Mouse (Mus musculus): Measurements from ENCODE around the gene Rab3a. TPM values are rescaled to one million over a fixed set of nuclear protein-coding genes. Genes with fewer than 3 reads are reported as not detected.

The Rab3a gene
- polyA plus RNA-seq, 1 experiment = 34.9 TPM

DNA sequence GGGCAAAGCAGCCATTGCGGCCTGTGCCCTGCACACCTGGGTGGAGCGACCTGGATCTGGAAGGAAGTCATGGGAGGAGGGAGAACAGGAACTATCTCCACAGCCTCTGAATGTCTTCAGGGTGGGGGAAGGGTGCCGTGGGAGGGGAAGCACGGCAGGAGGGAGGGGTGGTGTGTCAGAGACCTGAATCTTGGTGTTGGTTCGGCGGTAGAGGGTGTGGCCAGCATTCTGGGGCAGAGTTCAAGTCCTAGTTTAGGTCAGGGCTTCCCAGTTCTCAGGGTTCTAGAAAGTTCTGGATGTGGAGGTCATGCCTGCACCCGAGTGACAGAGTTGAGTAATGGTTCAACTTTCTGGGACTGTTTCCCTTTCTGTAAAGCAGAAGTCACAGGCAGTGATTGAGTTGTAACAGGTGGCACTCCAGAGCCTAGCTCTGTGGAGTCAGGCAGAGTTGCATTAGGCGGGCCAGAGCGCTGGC is 34.6 kb upstream of the Rab3a start:
- H3K27me3 ChIP-seq (ENCODE audit: control insufficient read depth, insufficient read depth, insufficient read length) = no peaks in the 10 kb centered on the region
- H3ac ChIP-seq (ENCODE audit: control insufficient read depth, insufficient read length) = no peak overlapping the region
- TF ChIP-seq TCF3 (IDR thresholded peaks at IDR 0.05; ENCODE audit: insufficient read length, low read depth) (no peak), CEBPB (IDR thresholded peaks at IDR 0.05; ENCODE audit: insufficient read depth, poor library complexity, severe bottlenecking) (no peak), REST (IDR thresholded peaks at IDR 0.05; ENCODE audit: insufficient read depth, insufficient read length) (no peak), USF1 (IDR thresholded peaks at IDR 0.05; ENCODE audit: low read depth) (no peak), MYOD1 (IDR thresholded peaks at IDR 0.05; ENCODE audit: control insufficient read depth in 1 of 3, insufficient read length in 2 of 3, low read depth in 2 of 3) (peak; percentile 53 to 88 (median 77))

DNA sequence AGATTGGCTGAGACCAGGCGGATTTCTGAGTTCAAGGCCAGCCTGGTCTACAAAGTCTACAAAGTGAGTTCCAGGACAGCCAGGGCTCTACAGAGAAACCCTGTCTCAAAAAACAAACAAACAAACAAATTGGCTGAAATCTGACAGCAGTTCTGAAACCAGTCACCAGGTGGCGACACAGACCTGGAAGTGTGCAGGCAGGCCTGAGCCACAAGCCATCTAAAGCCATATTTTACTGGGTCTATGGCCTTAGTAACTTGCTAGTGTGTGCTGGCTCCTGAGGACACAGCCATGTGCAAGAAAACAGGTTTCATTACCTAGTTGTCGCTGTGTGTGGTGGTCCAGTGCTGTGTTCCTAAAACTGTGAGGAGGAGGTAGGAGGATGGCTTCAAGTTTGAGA is 33.7 kb upstream of the Rab3a start:
- TF ChIP-seq TCF3 (IDR thresholded peaks at IDR 0.05; ENCODE audit: insufficient read length, low read depth) (no peak), POLR2AphosphoS2 (IDR thresholded peaks at IDR 0.05; ENCODE audit: insufficient read length, low read depth) (no peak), CEBPB (IDR thresholded peaks at IDR 0.05; ENCODE audit: insufficient read depth, poor library complexity, severe bottlenecking) (no peak), MAX (IDR thresholded peaks at IDR 0.05; ENCODE audit: low read depth) (no peak)
- H3K4me3 ChIP-seq = no peak overlapping the region
- no peaks in the 10 kb centered on the region for H3K79me2 ChIP-seq (ENCODE audit: control insufficient read depth, insufficient read depth)
- no peak overlapping the region for H3ac ChIP-seq (ENCODE audit: control insufficient read depth, insufficient read length)
- H3K27me3 ChIP-seq (ENCODE audit: control insufficient read depth, insufficient read depth, insufficient read length) = no peaks in the 10 kb centered on the region
- H3K4me2 ChIP-seq (ENCODE audit: low read depth) = no peak overlapping the region
- H3K36me3 ChIP-seq (ENCODE audit: control insufficient read depth, insufficient read depth) = no peaks in the 10 kb centered on the region

More for the DNA sequence above, 34.6 kb upstream of the Rab3a start:
- no peak overlapping the region for H3K4me2 ChIP-seq (ENCODE audit: low read depth)
- H3K4me3 ChIP-seq = no peak overlapping the region
- H3K36me3 ChIP-seq (ENCODE audit: control insufficient read depth, insufficient read depth) = no peaks in the 10 kb centered on the region
- no peaks in the 10 kb centered on the region for H3K79me2 ChIP-seq (ENCODE audit: control insufficient read depth, insufficient read depth)

DNA sequence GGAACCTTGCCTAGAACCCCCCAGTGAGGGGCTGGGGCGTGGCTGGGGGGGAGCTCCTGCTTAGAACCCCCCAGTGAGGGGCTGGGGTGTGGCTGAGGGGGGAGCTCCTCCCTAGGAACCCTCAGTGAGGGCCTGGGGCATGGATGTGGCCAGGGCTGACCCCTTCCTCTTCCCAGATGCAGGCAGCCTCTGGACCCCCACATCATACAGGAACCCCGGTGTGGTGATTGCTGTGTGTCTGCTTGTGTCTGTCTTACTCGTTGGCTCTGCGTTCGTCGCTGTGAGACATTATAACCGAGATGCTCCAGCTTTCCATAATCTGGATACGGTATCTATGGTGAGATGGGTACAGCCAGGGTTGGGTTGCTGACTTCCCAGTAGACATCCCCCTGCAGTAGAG is 32.9 kb upstream of the Rab3a start:
- Histone ChIP-seq H3K4me2 (ENCODE audit: low read depth) (no peak overlapping the region), H3K4me3 (no peak overlapping the region), H3K36me3 (ENCODE audit: control insufficient read depth, insufficient read depth) (no peaks in the 10 kb centered on the region), H3ac (ENCODE audit: control insufficient read depth, insufficient read length) (no peak overlapping the region), H3K79me2 (ENCODE audit: control insufficient read depth, insufficient read depth) (no peaks in the 10 kb centered on the region), H3K27me3 (ENCODE audit: control insufficient read depth, insufficient read depth, insufficient read length) (no peaks in the 10 kb centered on the region)
- TF ChIP-seq MYOD1 (IDR thresholded peaks at IDR 0.05; ENCODE audit: control insufficient read depth in 1 of 3, insufficient read length in 2 of 3, low read depth in 2 of 3) (no peak), TCF3 (IDR thresholded peaks at IDR 0.05; ENCODE audit: insufficient read length, low read depth) (no peak), TCF12 (IDR thresholded peaks at IDR 0.05; ENCODE audit: insufficient read depth, poor library complexity, severe bottlenecking) (no peak), E2F4 (IDR thresholded peaks at IDR 0.05; ENCODE audit: insufficient read depth) (no peak), MAX (IDR thresholded peaks at IDR 0.05; ENCODE audit: low read depth) (no peak), SRF (IDR thresholded peaks at IDR 0.05; ENCODE audit: control insufficient read depth, insufficient read length, low read depth) (no peak)

DNA sequence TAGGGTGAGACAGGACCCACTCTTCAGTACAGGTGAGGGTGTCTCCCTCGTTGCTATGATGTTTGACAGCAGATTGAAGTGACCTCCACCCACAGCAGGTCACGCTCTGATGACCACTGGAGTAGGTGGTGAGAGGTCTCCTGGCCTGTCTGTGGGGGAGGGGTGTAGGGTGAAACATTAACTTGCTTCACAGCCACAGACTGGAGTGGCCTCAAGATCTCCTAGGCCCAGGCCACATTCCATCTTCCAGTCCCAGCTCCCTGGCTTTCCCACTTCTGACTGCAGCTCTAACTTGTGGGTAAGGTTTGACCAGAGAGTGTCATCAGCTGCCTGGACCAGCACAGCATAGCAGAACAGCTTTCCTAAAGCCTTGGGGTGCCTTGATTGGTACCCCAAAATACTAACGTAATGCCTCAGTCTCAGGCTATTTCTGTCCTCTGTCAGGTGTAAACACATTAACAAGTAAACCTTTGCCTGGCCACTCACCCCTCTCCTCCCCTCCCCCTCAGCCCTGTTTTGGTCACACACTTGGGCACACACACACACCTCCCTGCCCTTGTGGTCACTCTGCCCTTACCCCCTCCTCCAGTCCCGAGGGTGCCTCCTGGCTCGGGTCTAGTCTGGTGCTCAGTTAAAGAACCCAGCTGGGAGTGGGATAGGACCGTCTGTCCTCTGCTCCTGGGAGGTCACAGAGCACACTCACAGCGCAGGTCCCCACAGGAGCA is 30.8 kb upstream of the Rab3a start, which contains the start of gene Pde4c:
Pde4c (plus strand) TSS at position 235 of the 725 bp plus-strand sequence.
- Histone ChIP-seq H3K4me3 (no peak within 1 kb of the TSS), H3K4me2 (ENCODE audit: low read depth) (no peak within 1 kb of the TSS), H3K79me2 (ENCODE audit: control insufficient read depth, insufficient read depth) (no peaks in the 10 kb centered on the region), H3K36me3 (ENCODE audit: control insufficient read depth, insufficient read depth) (no peaks in the 10 kb centered on the region), H3K27me3 (ENCODE audit: control insufficient read depth, insufficient read depth, insufficient read length) (no peaks in the 10 kb centered on the region), H3ac (ENCODE audit: control insufficient read depth, insufficient read length) (no peak within 1 kb of the TSS)
- TF ChIP-seq TCF3 (IDR thresholded peaks at IDR 0.05; ENCODE audit: insufficient read length, low read depth) = no peak
- no peak for TF ChIP-seq TCF12 (IDR thresholded peaks at IDR 0.05; ENCODE audit: insufficient read depth, poor library complexity, severe bottlenecking)
- no peak for TF ChIP-seq SRF (IDR thresholded peaks at IDR 0.05; ENCODE audit: control insufficient read depth, insufficient read length, low read depth)
- TF ChIP-seq USF1 (IDR thresholded peaks at IDR 0.05; ENCODE audit: low read depth) = no peak
- TF ChIP-seq MYOD1 (IDR thresholded peaks at IDR 0.05; ENCODE audit: control insufficient read depth in 1 of 3, insufficient read length in 2 of 3, low read depth in 2 of 3) = no peak
- TF ChIP-seq MAX (IDR thresholded peaks at IDR 0.05; ENCODE audit: low read depth) = no peak
- no peak for TF ChIP-seq POLR2AphosphoS2 (IDR thresholded peaks at IDR 0.05; ENCODE audit: insufficient read length, low read depth)
- TF ChIP-seq CEBPB (IDR thresholded peaks at IDR 0.05; ENCODE audit: insufficient read depth, poor library complexity, severe bottlenecking) = no peak
- TF ChIP-seq REST (IDR thresholded peaks at IDR 0.05; ENCODE audit: insufficient read depth, insufficient read length) = no peak
- no peak for TF ChIP-seq E2F4 (IDR thresholded peaks at IDR 0.05; ENCODE audit: insufficient read depth)
- TF ChIP-seq POLR2A (IDR thresholded peaks at IDR 0.05; ENCODE audit: insufficient read length, low read depth) = no peak
- no peak for TF ChIP-seq MYOG (IDR thresholded peaks at IDR 0.05; ENCODE audit: control insufficient read depth in 1 of 3, insufficient read depth in 1 of 3, insufficient read length in 2 of 3, low read depth in 2 of 3)

DNA sequence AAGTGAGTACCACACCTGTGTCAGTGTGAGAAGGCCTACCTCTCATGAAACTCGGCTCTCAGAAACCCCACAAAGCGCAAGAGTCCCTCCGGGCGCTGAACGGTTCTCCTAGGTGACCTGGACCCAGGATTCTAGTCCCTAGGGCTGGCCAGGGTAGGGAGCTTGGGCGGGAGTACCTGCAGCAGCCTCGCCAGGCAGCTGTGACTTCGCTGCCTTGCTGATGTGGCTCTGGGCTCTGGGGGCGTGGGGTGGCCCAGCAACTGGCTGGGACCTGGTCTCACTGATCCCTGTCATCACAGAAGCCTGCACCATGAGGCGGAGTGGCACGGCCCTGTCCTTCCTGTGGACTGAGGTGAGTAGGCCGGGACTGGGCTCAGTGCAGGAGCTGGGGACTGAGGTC is 30.3 kb upstream of the Rab3a start:
- Histone ChIP-seq H3K79me2 (ENCODE audit: control insufficient read depth, insufficient read depth) (no peaks in the 10 kb centered on the region), H3ac (ENCODE audit: control insufficient read depth, insufficient read length) (no peak overlapping the region), H3K27me3 (ENCODE audit: control insufficient read depth, insufficient read depth, insufficient read length) (no peaks in the 10 kb centered on the region), H3K4me2 (ENCODE audit: low read depth) (no peak overlapping the region), H3K4me3 (no peak overlapping the region), H3K36me3 (ENCODE audit: control insufficient read depth, insufficient read depth) (no peaks in the 10 kb centered on the region)
- no peak for TF ChIP-seq POLR2A (IDR thresholded peaks at IDR 0.05; ENCODE audit: insufficient read length, low read depth)
- no peak for TF ChIP-seq MYOD1 (IDR thresholded peaks at IDR 0.05; ENCODE audit: control insufficient read depth in 1 of 3, insufficient read length in 2 of 3, low read depth in 2 of 3)

Measured in myocyte (in vitro differentiated cells).